Mouse (Mus musculus): ENCODE measurements around the gene Myof. TPM values are rescaled to one million over a fixed set of nuclear protein-coding genes. Genes with fewer than 3 reads are reported as not detected.

Myof gene
- polyA plus RNA-seq, 1 experiment from 2014 or later = 5.5 TPM

DNA sequence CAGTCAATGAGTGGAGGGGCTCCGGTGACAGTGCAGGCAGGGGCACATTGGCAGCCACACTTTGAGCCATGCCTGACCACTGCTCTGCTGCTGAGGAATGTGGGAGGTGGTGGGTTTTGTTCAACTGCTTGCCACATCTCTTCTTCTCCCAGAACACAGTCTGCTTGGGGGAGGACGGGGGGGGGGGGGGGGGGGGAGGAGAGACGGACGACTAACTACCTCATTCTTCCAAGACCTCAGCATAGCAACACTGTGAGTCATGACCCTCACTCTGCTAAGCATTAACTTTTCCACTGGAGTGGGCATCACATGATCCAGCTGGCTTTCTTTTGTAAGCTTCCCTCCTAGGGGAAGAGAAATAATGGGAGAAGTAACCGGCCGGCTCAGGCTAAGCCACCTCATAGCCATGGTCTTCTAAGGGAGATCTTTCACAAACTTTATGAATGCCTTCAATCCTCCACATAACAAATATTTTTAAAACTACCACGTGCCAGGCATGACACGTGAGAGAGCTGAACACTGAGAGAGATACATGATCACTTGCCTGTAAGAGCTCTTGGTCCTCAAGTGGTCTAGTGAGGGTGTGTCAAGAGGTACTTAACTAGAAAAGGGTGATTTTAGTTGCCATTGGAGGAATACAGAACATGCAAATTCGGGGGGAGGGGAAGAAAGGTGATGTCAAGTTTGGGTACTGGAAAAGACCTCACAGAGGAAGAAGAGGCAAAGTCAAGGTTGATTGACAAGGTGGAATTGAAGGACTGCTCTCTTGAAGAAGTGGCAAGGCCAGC is 17.9 kb downstream of the Myof start:
- no peak; the same call in 1 of the 2 replicates for ATAC-seq (replicated peaks; ENCODE audit: extremely low read depth, insufficient read depth, low FRiP score)
- Histone ChIP-seq H3K4me2 (ENCODE audit: low read depth, low read length) (0 out of 2 replicates have a peak overlapping the region, but pooled peaks have one; percentile 6), H3K9ac (ENCODE audit: low read length) (no peak overlapping the region), H3K27ac (ENCODE audit: low read length) (peak overlapping the region; percentile 42), H3K27me3 (ENCODE audit: control insufficient read depth, insufficient read depth, low read length) (no peaks in the 10 kb centered on the region), H3K36me3 (ENCODE audit: control insufficient read depth, insufficient read depth) (no peaks in the 10 kb centered on the region), H3K4me1 (ENCODE audit: control insufficient read depth, insufficient read depth, low read length) (peaks cover 33% of the 10 kb centered on the region), H3K4me3 (ENCODE audit: low read length) (no peak overlapping the region), H3K9me3 (replicated peaks; ENCODE audit: control insufficient read depth, low read length) (no peaks in the 10 kb centered on the region)
- WGBS = 30% methylated on average over 8 of the region's 9 CpGs

DNA sequence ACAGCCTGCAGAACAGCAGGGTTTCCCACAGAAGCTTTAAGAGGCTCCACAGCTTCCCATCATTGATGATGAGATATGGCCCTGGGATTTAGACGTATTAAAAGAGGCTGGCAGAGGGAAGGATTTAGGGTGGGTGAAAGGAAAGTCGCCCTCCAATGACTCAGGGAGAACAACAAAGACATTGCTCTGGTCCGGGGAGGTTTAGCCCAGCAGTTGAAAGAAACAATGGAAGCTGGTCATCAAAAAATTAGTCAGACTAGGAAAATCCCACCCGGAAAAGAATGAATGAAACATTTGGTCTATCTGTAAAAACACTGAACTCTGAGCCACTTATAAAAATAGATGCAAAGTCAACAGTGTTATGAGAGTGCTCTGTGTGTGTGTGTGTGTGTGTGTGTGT is 19.8 kb downstream of the Myof start:
- Histone ChIP-seq H3K4me2 (ENCODE audit: low read depth, low read length) (no peak overlapping the region), H3K9ac (ENCODE audit: low read length) (no peak overlapping the region), H3K4me3 (ENCODE audit: low read length) (no peak overlapping the region), H3K9me3 (replicated peaks; ENCODE audit: control insufficient read depth, low read length) (no peaks in the 10 kb centered on the region), H3K36me3 (ENCODE audit: control insufficient read depth, insufficient read depth) (no peaks in the 10 kb centered on the region), H3K27me3 (ENCODE audit: control insufficient read depth, insufficient read depth, low read length) (no peaks in the 10 kb centered on the region), H3K27ac (ENCODE audit: low read length) (no peak overlapping the region), H3K4me1 (ENCODE audit: control insufficient read depth, insufficient read depth, low read length) (peaks cover 25% of the 10 kb centered on the region)
- WGBS = 70% methylated on average over 4 of the region's 4 CpGs
- no peak for ATAC-seq (replicated peaks; ENCODE audit: extremely low read depth, insufficient read depth, low FRiP score)

DNA sequence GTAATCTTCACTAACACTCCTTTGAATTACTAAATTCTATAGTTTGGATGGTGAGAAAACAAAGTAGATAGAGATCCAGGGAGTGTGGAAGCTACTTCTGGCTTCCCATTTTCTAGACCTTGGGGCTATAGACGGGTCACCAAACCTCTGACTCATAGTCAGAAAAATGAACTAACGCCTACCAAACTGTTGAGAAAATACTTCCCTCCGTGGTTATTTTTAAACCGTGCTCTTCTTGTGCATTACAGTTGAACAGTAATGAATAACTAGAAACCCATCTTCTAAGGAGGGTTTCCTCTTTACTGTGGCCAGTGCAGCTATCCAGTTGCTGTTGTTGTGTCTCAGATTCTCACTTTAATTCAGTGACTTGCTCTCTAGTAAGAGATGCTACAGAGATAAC is 20.7 kb downstream of the Myof start:
- H3K4me3 ChIP-seq (ENCODE audit: low read length) = no peak overlapping the region
- no peaks in the 10 kb centered on the region for H3K9me3 ChIP-seq (replicated peaks; ENCODE audit: control insufficient read depth, low read length)
- no peak overlapping the region for H3K4me2 ChIP-seq (ENCODE audit: low read depth, low read length)
- ATAC-seq (replicated peaks; ENCODE audit: extremely low read depth, insufficient read depth, low FRiP score) = no peak
- H3K27me3 ChIP-seq (ENCODE audit: control insufficient read depth, insufficient read depth, low read length) = no peaks in the 10 kb centered on the region
- H3K4me1 ChIP-seq (ENCODE audit: control insufficient read depth, insufficient read depth, low read length) = peaks cover 19% of the 10 kb centered on the region
- H3K27ac ChIP-seq (ENCODE audit: low read length) = no peak overlapping the region
- no peak overlapping the region for H3K9ac ChIP-seq (ENCODE audit: low read length)
- 39% methylated on average over 4 of the region's 4 CpGs for WGBS
- no peaks in the 10 kb centered on the region for H3K36me3 ChIP-seq (ENCODE audit: control insufficient read depth, insufficient read depth)

DNA sequence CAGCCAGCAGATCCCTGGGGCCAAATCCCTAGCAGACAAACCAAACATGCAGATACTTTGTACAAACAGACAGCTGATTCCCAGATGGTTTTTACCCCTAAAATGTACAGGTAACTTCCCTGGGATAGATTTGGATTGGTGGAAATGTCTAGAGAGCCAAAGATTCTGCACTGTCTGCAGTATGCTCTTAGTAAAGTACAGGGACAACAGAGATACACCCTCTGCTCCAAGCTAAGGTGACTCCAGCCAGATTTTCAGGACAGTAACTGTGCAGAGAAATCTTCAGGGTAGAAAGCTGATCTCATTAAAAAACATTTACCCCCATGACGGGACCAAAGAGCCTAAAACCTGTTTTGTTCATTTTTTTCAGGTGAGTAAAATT is 27.5 kb downstream of the Myof start:
- 0 out of 2 replicates have a peak overlapping the region, but pooled peaks have one; percentile 12 for H3K27ac ChIP-seq (ENCODE audit: low read length)
- no peak overlapping the region for H3K9ac ChIP-seq (ENCODE audit: low read length)
- no peaks in the 10 kb centered on the region for H3K9me3 ChIP-seq (replicated peaks; ENCODE audit: control insufficient read depth, low read length)
- no peak overlapping the region for H3K4me2 ChIP-seq (ENCODE audit: low read depth, low read length)
- H3K36me3 ChIP-seq (ENCODE audit: control insufficient read depth, insufficient read depth) = no peaks in the 10 kb centered on the region
- 62% methylated on average over 1 of the region's 1 CpGs for WGBS
- ATAC-seq (replicated peaks; ENCODE audit: extremely low read depth, insufficient read depth, low FRiP score) = no peak
- H3K4me1 ChIP-seq (ENCODE audit: control insufficient read depth, insufficient read depth, low read length) = no peaks in the 10 kb centered on the region
- no peak overlapping the region for H3K4me3 ChIP-seq (ENCODE audit: low read length)
- H3K27me3 ChIP-seq (ENCODE audit: control insufficient read depth, insufficient read depth, low read length) = no peaks in the 10 kb centered on the region

DNA sequence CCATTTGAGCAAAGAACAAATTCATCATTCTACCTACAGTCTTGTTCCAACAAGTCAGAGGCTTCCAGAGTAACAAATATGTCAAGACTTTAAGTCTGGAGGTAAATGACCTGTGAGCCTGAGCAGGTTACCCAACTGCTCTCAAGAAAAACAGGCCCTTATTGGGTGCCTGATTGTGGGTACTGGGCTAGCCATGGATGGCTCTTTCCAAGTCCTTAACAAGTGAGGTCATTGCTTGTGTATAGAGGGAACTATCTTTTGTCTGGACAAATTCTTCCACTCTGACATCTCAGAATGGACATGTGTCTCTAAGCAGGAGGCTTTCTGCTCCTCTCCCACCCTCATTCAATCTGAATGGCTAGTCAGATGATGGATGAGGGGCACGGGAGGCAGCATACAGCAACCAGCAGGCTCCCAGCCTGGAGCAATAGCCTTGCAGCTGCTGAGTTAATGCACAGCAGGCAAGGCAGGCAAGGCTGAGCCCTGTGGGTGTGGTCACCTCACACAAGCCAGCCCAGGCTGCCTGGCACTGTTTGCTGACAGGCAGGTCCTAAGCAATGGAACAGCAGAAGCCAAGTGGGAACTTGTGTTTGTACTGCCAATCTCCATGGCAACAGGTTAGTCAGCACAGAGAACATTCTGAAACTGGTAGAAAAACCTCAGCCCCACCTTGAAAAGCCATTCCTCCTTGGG is 28.1 kb downstream of the Myof start:
- H3K4me1 ChIP-seq (ENCODE audit: control insufficient read depth, insufficient read depth, low read length) = no peaks in the 10 kb centered on the region
- no peak overlapping the region for H3K4me3 ChIP-seq (ENCODE audit: low read length)
- H3K27me3 ChIP-seq (ENCODE audit: control insufficient read depth, insufficient read depth, low read length) = no peaks in the 10 kb centered on the region
- no peaks in the 10 kb centered on the region for H3K9me3 ChIP-seq (replicated peaks; ENCODE audit: control insufficient read depth, low read length)
- ATAC-seq (replicated peaks; ENCODE audit: extremely low read depth, insufficient read depth, low FRiP score) = peak; percentile 70
- H3K4me2 ChIP-seq (ENCODE audit: low read depth, low read length) = no peak overlapping the region
- no peaks in the 10 kb centered on the region for H3K36me3 ChIP-seq (ENCODE audit: control insufficient read depth, insufficient read depth)
- no peak overlapping the region for H3K9ac ChIP-seq (ENCODE audit: low read length)
- 13% methylated on average over 1 of the region's 1 CpGs for WGBS
- H3K27ac ChIP-seq (ENCODE audit: low read length) = no peak overlapping the region

DNA sequence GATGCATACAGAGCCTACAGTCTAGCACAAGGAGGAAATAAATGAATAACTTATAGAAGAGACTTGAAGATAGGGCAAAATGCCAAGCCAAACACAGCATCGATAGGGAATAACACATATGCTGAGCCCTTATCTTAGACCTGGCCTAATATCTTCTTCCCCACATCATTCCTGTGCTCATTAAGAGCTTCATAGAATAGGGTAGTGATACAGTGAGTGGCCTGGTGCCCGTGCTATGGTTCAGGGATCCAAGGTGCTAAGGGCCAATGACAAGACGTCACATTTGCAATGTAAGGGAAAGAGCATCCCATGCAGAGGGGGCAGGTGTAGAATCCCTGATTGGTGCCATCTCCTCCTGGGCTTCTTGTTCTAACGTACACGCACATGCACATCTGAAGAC is 28.9 kb downstream of the Myof start:
- H3K4me1 ChIP-seq (ENCODE audit: control insufficient read depth, insufficient read depth, low read length) = no peaks in the 10 kb centered on the region
- H3K4me2 ChIP-seq (ENCODE audit: low read depth, low read length) = no peak overlapping the region
- no peak overlapping the region for H3K27ac ChIP-seq (ENCODE audit: low read length)
- ATAC-seq (replicated peaks; ENCODE audit: extremely low read depth, insufficient read depth, low FRiP score) = no peak
- H3K27me3 ChIP-seq (ENCODE audit: control insufficient read depth, insufficient read depth, low read length) = no peaks in the 10 kb centered on the region
- WGBS = 73% methylated on average over 5 of the region's 5 CpGs
- H3K36me3 ChIP-seq (ENCODE audit: control insufficient read depth, insufficient read depth) = no peaks in the 10 kb centered on the region
- H3K4me3 ChIP-seq (ENCODE audit: low read length) = no peak overlapping the region
- no peaks in the 10 kb centered on the region for H3K9me3 ChIP-seq (replicated peaks; ENCODE audit: control insufficient read depth, low read length)
- no peak overlapping the region for H3K9ac ChIP-seq (ENCODE audit: low read length)

DNA sequence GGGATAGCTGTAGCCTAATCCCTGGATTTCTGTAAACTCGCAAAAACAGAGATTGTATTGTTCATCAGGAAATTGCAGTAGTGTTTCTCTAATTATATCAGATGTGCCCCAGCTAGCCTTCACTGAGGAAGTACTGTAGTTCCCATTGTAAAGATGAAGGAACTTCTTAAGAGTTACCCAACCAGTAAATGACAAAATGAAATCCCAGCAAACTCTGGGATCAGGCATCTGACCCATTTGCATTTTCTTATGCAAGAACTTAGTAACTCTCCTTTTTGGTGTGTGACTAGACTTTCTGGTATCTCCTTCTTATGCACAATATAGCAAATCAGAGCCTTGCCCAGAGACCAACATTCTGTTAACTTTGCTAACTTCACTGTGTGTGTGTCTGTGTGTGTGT is 32.0 kb downstream of the Myof start:
- Histone ChIP-seq H3K9me3 (replicated peaks; ENCODE audit: control insufficient read depth, low read length) (no peaks in the 10 kb centered on the region), H3K4me1 (ENCODE audit: control insufficient read depth, insufficient read depth, low read length) (no peaks in the 10 kb centered on the region), H3K36me3 (ENCODE audit: control insufficient read depth, insufficient read depth) (no peaks in the 10 kb centered on the region), H3K27me3 (ENCODE audit: control insufficient read depth, insufficient read depth, low read length) (no peaks in the 10 kb centered on the region), H3K9ac (ENCODE audit: low read length) (no peak overlapping the region), H3K27ac (ENCODE audit: low read length) (no peak overlapping the region), H3K4me2 (ENCODE audit: low read depth, low read length) (no peak overlapping the region), H3K4me3 (ENCODE audit: low read length) (no peak overlapping the region)
- WGBS = 61% methylated on average over 1 of the region's 1 CpGs
- ATAC-seq (replicated peaks; ENCODE audit: extremely low read depth, insufficient read depth, low FRiP score) = no peak

DNA sequence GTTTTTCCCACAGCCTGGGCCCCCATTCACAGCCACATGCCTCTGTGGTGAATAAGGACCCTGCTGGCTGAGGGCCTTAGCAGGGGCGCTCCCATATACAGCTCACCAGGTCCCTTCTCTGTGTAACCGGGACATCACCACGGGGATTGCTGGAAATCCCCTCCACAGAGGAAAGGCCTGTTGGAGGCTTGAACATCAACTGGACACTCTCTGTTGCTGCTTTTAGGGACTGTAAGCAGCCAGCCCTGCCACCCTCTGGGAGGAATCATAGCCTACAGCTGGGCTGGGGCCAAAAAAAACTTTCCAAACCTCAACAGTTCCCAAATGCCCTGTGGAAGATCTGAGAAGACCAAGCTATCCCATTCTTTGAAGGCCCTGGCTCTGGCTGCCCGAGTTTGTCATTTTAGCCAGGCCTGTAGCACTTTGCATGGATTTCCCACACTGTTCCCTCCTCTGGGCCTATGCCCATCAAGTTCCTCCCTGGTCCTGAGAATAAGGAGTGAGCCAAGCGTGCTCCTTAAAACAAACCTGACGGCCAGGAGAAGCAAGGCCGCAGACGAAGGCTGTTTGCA is 38.5 kb downstream of the Myof start:
- Histone ChIP-seq H3K4me3 (ENCODE audit: low read length) (no peak overlapping the region), H3K36me3 (ENCODE audit: control insufficient read depth, insufficient read depth) (no peaks in the 10 kb centered on the region), H3K4me1 (ENCODE audit: control insufficient read depth, insufficient read depth, low read length) (peaks cover 11% of the 10 kb centered on the region), H3K9ac (ENCODE audit: low read length) (no peak overlapping the region), H3K9me3 (replicated peaks; ENCODE audit: control insufficient read depth, low read length) (no peaks in the 10 kb centered on the region), H3K4me2 (ENCODE audit: low read depth, low read length) (no peak overlapping the region), H3K27me3 (ENCODE audit: control insufficient read depth, insufficient read depth, low read length) (no peaks in the 10 kb centered on the region), H3K27ac (ENCODE audit: low read length) (peak overlapping the region; percentile 68)
- 73% methylated on average over 8 of the region's 8 CpGs for WGBS
- peak; percentile 29; the same call in 1 of the 2 replicates for ATAC-seq (replicated peaks; ENCODE audit: extremely low read depth, insufficient read depth, low FRiP score)

Measured in heart, embryonic 16.5 days (tissue).